Mouse (Mus musculus): ENCODE data around the gene Palld. TPM values are rescaled to one million over a fixed set of nuclear protein-coding genes. Genes with fewer than 3 reads are reported as not detected.

Gene Palld
- total RNA-seq, 2 experiments from 2014 or later = 5.4 TPM

- DNase-seq = no peak
Measured at GRCm38 (mm10) chr8:61550006-61550748, 352.3 kb downstream of the Palld start.

GRCm38 (mm10) chr8:61549585-61549984, 352.9 kb downstream of the Palld start:
- DNase-seq = no peak

GRCm38 (mm10) chr8:61539828-61540500, 362.5 kb downstream of the Palld start:
- DNase-seq = peak; percentile 82 to 83

- DNase-seq = no peak
Measured at GRCm38 (mm10) chr8:61537471-61537870, 365.0 kb downstream of the Palld start.

- DNase-seq = no peak
Measured at GRCm38 (mm10) chr8:61535472-61535871, 367.0 kb downstream of the Palld start.

GRCm38 (mm10) chr8:61533356-61533926, 369.0 kb downstream of the Palld start:
- DNase-seq = no peak

- no peak for DNase-seq
Measured at GRCm38 (mm10) chr8:61532831-61533230, 369.7 kb downstream of the Palld start.

- peak in 1 of 2 experiments; percentile 25 for DNase-seq
Measured at GRCm38 (mm10) chr8:61531944-61532795, 370.3 kb downstream of the Palld start.

- DNase-seq = no peak
Measured at GRCm38 (mm10) chr8:61528642-61529041, 373.8 kb downstream of the Palld start.

- no peak for DNase-seq
Measured at GRCm38 (mm10) chr8:61528197-61528596, 374.3 kb downstream of the Palld start.

- no peak for DNase-seq
Measured at GRCm38 (mm10) chr8:61527037-61527436, 375.5 kb downstream of the Palld start.

GRCm38 (mm10) chr8:61522132-61522531, 380.4 kb downstream of the Palld start:
- peak in 1 of 2 experiments; percentile 38 for DNase-seq

GRCm38 (mm10) chr8:61517502-61518185, 384.8 kb downstream of the Palld start:
- DNase-seq = no peak

GRCm38 (mm10) chr8:61516745-61517501, 385.6 kb downstream of the Palld start:
- no peak for DNase-seq

GRCm38 (mm10) chr8:61515931-61516744, 386.4 kb downstream of the Palld start:
- DNase-seq = peak; percentile 83 to 84

- peak in 1 of 2 experiments; percentile 13 for DNase-seq
Measured at GRCm38 (mm10) chr8:61515110-61515930, 387.2 kb downstream of the Palld start.

- DNase-seq = no peak
Measured at GRCm38 (mm10) chr8:61502277-61502676, 400.2 kb downstream of the Palld start.

GRCm38 (mm10) chr8:61500914-61501313, 401.6 kb downstream of the Palld start:
- no peak for DNase-seq

GRCm38 (mm10) chr8:61499035-61499434, 403.5 kb downstream of the Palld start:
- DNase-seq = no peak

Measured in layer of hippocampus, postnatal 36 days (tissue).